Mouse (Mus musculus): ENCODE results near the gene Npy1r. TPM values are rescaled to one million over a fixed set of nuclear protein-coding genes. Genes with fewer than 3 reads are reported as not detected.

Npy1r gene
- 1.3 TPM in 2 replicates for polyA plus RNA-seq (2015; fragmentation: Nextera tagmentation; extraction: Ambion mirVana)

GRCm38 (mm10) chr8:66696970-66697843 is at the start of gene Npy1r:
Npy1r (plus strand) TSS chr8:66697192.
- no peaks in the 10 kb centered on the region for H3K36me3 ChIP-seq (ENCODE audit: control insufficient read depth, insufficient read depth, low read length)
- H3K9ac ChIP-seq (ENCODE audit: low read depth, low read length): no peak within 1 kb of the TSS
- peak within 1 kb of the TSS; percentile 45 for H3K4me3 ChIP-seq (ENCODE audit: low read length)
- no peaks in the 10 kb centered on the region for H3K9me3 ChIP-seq (ENCODE audit: control insufficient read depth, low read length)
- peak within 1 kb of the TSS; percentile 58 for H3K4me2 ChIP-seq (ENCODE audit: low read depth, low read length)
- peaks cover 7% of the 10 kb centered on the region; the same call in 1 of the 2 replicates for H3K4me1 ChIP-seq (ENCODE audit: control insufficient read depth, insufficient read depth, low read length)
- H3K27me3 ChIP-seq (replicated peaks; ENCODE audit: control insufficient read depth, insufficient read depth, low read length): peaks cover 20% of the 10 kb centered on the region
- H3K27ac ChIP-seq (ENCODE audit: low read length): no peak within 1 kb of the TSS
- 1% methylated on average over 30 of the region's 30 CpGs for WGBS
- ATAC-seq: peak; percentile 50

GRCm38 (mm10) chr8:66681261-66681660 is 15.7 kb upstream of the Npy1r start:
- no peak overlapping the region for H3K9ac ChIP-seq (ENCODE audit: low read depth, low read length)
- H3K4me3 ChIP-seq (ENCODE audit: low read length): no peak overlapping the region
- no peak overlapping the region for H3K4me2 ChIP-seq (ENCODE audit: low read depth, low read length)
- H3K36me3 ChIP-seq (ENCODE audit: control insufficient read depth, insufficient read depth, low read length): no peaks in the 10 kb centered on the region
- no peaks in the 10 kb centered on the region for H3K9me3 ChIP-seq (ENCODE audit: control insufficient read depth, low read length)
- no peak overlapping the region for H3K27ac ChIP-seq (ENCODE audit: low read length)
- H3K27me3 ChIP-seq (replicated peaks; ENCODE audit: control insufficient read depth, insufficient read depth, low read length): no peaks in the 10 kb centered on the region
- no peaks in the 10 kb centered on the region for H3K4me1 ChIP-seq (ENCODE audit: control insufficient read depth, insufficient read depth, low read length)
- no peak for ATAC-seq
- WGBS: 74% methylated on average over 2 of the region's 2 CpGs

- Histone ChIP-seq H3K9ac (ENCODE audit: low read depth, low read length) (peak within 1 kb of the TSS; percentile 61; the same call in 1 of the 2 replicates), H3K9me3 (ENCODE audit: control insufficient read depth, low read length) (no peaks in the 10 kb centered on the region), H3K4me2 (ENCODE audit: low read depth, low read length) (peak within 1 kb of the TSS; percentile 66), H3K4me3 (ENCODE audit: low read length) (peak within 1 kb of the TSS; percentile 48), H3K27me3 (replicated peaks; ENCODE audit: control insufficient read depth, insufficient read depth, low read length) (peaks cover 8% of the 10 kb centered on the region; the same call in 1 of the 2 replicates), H3K36me3 (ENCODE audit: control insufficient read depth, insufficient read depth, low read length) (no peaks in the 10 kb centered on the region), H3K27ac (ENCODE audit: low read length) (no peak within 1 kb of the TSS), H3K4me1 (ENCODE audit: control insufficient read depth, insufficient read depth, low read length) (peaks cover 9% of the 10 kb centered on the region; the same call in 1 of the 2 replicates)
- 3% methylated on average over 43 of the region's 43 CpGs for WGBS
- peak; percentile 40; the same call in 1 of the 2 replicates for ATAC-seq
Observed at GRCm38 (mm10) chr8:66687511-66688329, 9.3 kb upstream of the Npy1r start, which contains the start of gene Npy5r. Npy5r (minus strand) TSS chr8:66688128.

GRCm38 (mm10) chr8:66688395-66688794 is 8.6 kb upstream of the Npy1r start:
- ATAC-seq: no peak

GRCm38 (mm10) chr8:66688799-66689198 is 8.2 kb upstream of the Npy1r start:
- H3K27me3 ChIP-seq (replicated peaks; ENCODE audit: control insufficient read depth, insufficient read depth, low read length): peaks cover 8% of the 10 kb centered on the region; the same call in 1 of the 2 replicates
- no peaks in the 10 kb centered on the region for H3K36me3 ChIP-seq (ENCODE audit: control insufficient read depth, insufficient read depth, low read length)
- no peak overlapping the region for H3K9ac ChIP-seq (ENCODE audit: low read depth, low read length)
- H3K27ac ChIP-seq (ENCODE audit: low read length): no peak overlapping the region
- no peaks in the 10 kb centered on the region for H3K9me3 ChIP-seq (ENCODE audit: control insufficient read depth, low read length)
- peak; percentile 95 for ATAC-seq
- H3K4me1 ChIP-seq (ENCODE audit: control insufficient read depth, insufficient read depth, low read length): peaks cover 9% of the 10 kb centered on the region; the same call in 1 of the 2 replicates
- 57% methylated on average over 4 of the region's 4 CpGs for WGBS
- H3K4me2 ChIP-seq (ENCODE audit: low read depth, low read length): no peak overlapping the region
- H3K4me3 ChIP-seq (ENCODE audit: low read length): no peak overlapping the region

More at GRCm38 (mm10) chr8:66688395-66688794, 8.6 kb upstream of the Npy1r start:
- no peak overlapping the region for H3K9ac ChIP-seq (ENCODE audit: low read depth, low read length)
- H3K4me1 ChIP-seq (ENCODE audit: control insufficient read depth, insufficient read depth, low read length): peaks cover 9% of the 10 kb centered on the region; the same call in 1 of the 2 replicates
- H3K27me3 ChIP-seq (replicated peaks; ENCODE audit: control insufficient read depth, insufficient read depth, low read length): peaks cover 8% of the 10 kb centered on the region; the same call in 1 of the 2 replicates
- no peak overlapping the region for H3K4me3 ChIP-seq (ENCODE audit: low read length)
- no peak overlapping the region for H3K27ac ChIP-seq (ENCODE audit: low read length)
- H3K36me3 ChIP-seq (ENCODE audit: control insufficient read depth, insufficient read depth, low read length): no peaks in the 10 kb centered on the region
- WGBS: 49% methylated on average over 6 of the region's 6 CpGs
- no peaks in the 10 kb centered on the region for H3K9me3 ChIP-seq (ENCODE audit: control insufficient read depth, low read length)
- H3K4me2 ChIP-seq (ENCODE audit: low read depth, low read length): no peak overlapping the region

GRCm38 (mm10) chr8:66690402-66690801 is 6.6 kb upstream of the Npy1r start:
- Histone ChIP-seq H3K4me3 (ENCODE audit: low read length) (no peak overlapping the region), H3K9me3 (ENCODE audit: control insufficient read depth, low read length) (no peaks in the 10 kb centered on the region), H3K36me3 (ENCODE audit: control insufficient read depth, insufficient read depth, low read length) (no peaks in the 10 kb centered on the region), H3K27me3 (replicated peaks; ENCODE audit: control insufficient read depth, insufficient read depth, low read length) (peaks cover 8% of the 10 kb centered on the region; the same call in 1 of the 2 replicates), H3K27ac (ENCODE audit: low read length) (no peak overlapping the region), H3K4me2 (ENCODE audit: low read depth, low read length) (no peak overlapping the region), H3K9ac (ENCODE audit: low read depth, low read length) (no peak overlapping the region), H3K4me1 (ENCODE audit: control insufficient read depth, insufficient read depth, low read length) (peaks cover 9% of the 10 kb centered on the region; the same call in 1 of the 2 replicates)
- WGBS: 63% methylated on average over 5 of the region's 5 CpGs
- no peak for ATAC-seq

- no peak overlapping the region for H3K9ac ChIP-seq (ENCODE audit: low read depth, low read length)
- no peaks in the 10 kb centered on the region for H3K9me3 ChIP-seq (ENCODE audit: control insufficient read depth, low read length)
- H3K4me3 ChIP-seq (ENCODE audit: low read length): no peak overlapping the region; the same call in 1 of the 2 replicates
- peaks cover 20% of the 10 kb centered on the region for H3K27me3 ChIP-seq (replicated peaks; ENCODE audit: control insufficient read depth, insufficient read depth, low read length)
- no peak overlapping the region for H3K27ac ChIP-seq (ENCODE audit: low read length)
- WGBS: 2% methylated on average over 7 of the region's 7 CpGs
- H3K4me1 ChIP-seq (ENCODE audit: control insufficient read depth, insufficient read depth, low read length): peaks cover 7% of the 10 kb centered on the region; the same call in 1 of the 2 replicates
- no peak for ATAC-seq
- no peaks in the 10 kb centered on the region for H3K36me3 ChIP-seq (ENCODE audit: control insufficient read depth, insufficient read depth, low read length)
- no peak overlapping the region; the same call in 1 of the 2 replicates for H3K4me2 ChIP-seq (ENCODE audit: low read depth, low read length)
Observed at GRCm38 (mm10) chr8:66698011-66698410, 1.0 kb downstream of the Npy1r start.

GRCm38 (mm10) chr8:66698782-66699181 is 1.8 kb downstream of the Npy1r start:
- Histone ChIP-seq H3K4me1 (ENCODE audit: control insufficient read depth, insufficient read depth, low read length) (peaks cover 7% of the 10 kb centered on the region; the same call in 1 of the 2 replicates), H3K4me3 (ENCODE audit: low read length) (no peak overlapping the region), H3K27me3 (replicated peaks; ENCODE audit: control insufficient read depth, insufficient read depth, low read length) (peaks cover 20% of the 10 kb centered on the region), H3K9me3 (ENCODE audit: control insufficient read depth, low read length) (no peaks in the 10 kb centered on the region), H3K36me3 (ENCODE audit: control insufficient read depth, insufficient read depth, low read length) (no peaks in the 10 kb centered on the region), H3K27ac (ENCODE audit: low read length) (no peak overlapping the region), H3K4me2 (ENCODE audit: low read depth, low read length) (no peak overlapping the region), H3K9ac (ENCODE audit: low read depth, low read length) (no peak overlapping the region)
- 29% methylated on average over 7 of the region's 7 CpGs for WGBS
- peak; percentile 71 for ATAC-seq
